ENCODE assay signal across 8 mouse cellular contexts in the genomic region with DNA sequence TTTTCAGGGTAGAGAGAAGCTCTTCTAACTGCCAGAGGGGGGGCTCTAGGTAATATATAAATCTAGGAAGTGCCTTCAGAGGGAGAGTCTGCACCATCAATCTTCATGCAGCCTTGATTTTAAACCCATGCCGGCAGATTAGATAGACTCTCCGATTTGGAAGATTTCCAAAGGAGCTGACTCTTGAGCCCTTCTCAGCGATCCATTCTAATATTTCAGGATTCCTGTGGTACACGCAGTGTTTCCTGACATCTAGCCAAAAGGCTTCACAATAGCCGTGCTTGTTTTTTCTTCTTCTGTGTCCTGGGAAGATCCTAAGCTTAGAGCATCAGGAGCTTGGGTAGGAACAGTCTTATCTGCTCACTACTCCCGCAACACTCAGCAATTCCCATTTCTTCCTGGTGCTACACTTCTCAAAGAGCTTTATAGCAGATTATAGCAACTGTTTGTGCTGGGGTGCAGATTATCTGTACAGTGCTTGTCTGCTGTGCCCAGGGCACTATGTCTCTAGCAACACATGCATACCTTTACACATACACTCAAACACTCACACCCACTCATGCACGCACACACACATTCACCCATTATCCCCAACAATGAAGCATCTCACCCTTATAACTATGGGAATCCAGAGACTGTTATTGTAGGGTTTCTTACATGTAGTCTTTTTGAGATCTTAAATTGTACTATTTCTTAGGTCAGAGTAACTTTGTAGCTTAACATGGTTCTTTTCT. TPM values are rescaled to one million over a fixed set of nuclear protein-coding genes. Genes with fewer than 3 reads are reported as not detected.
A peak's percentile ranks its signal among the peaks of the same experiment; 100 is the strongest.
DNase-seq lines count a peak whose midpoint lies in the region; ATAC-seq lines count a peak whose summit lies in the region.
"Had no signal": no experiment of that assay in that cellular context is flagged by ENCODE, and none has a peak within 500 bp of the region (broad histone marks: within the 10 kb centered on the region; RNA-seq: fewer than 3 reads in every experiment).

No protein-coding gene starts in this region.

- no peak for ATAC-seq in forebrain, embryonic 12.5 days (ENCODE audit: low FRiP score)
- ATAC-seq in limb, embryonic 15.5 days (ENCODE audit: insufficient number of reproducible peaks, low FRiP score, low TSS enrichment, low read depth) = no peak

- H3K9me3 ChIP-seq in forebrain, embryonic 12.5 days = no peaks in the 10 kb centered on the region
- H3K9me3 ChIP-seq in limb, embryonic 15.5 days = no peaks in the 10 kb centered on the region

- peak overlapping the region; percentile 75 for H3K4me2 ChIP-seq in forebrain, embryonic 12.5 days
- no peak overlapping the region for H3K4me2 ChIP-seq in limb, embryonic 15.5 days

- peak overlapping the region; percentile 86 for H3K4me3 ChIP-seq in forebrain, embryonic 12.5 days (replicated peaks)
- peak overlapping the region; percentile 77 for H3K4me3 ChIP-seq in limb, embryonic 15.5 days

- WGBS in forebrain, embryonic 12.5 days = 52% methylated on average over 7 of the region's 7 CpGs
- 48% methylated on average over 7 of the region's 7 CpGs for WGBS in limb, embryonic 15.5 days

- DNase-seq in retina, postnatal 1 day = peak; percentile 40
- no peak for DNase-seq in retina, embryonic 14.5 days (ENCODE audit: low spot score)
- no peak for DNase-seq in layer of hippocampus, postnatal 36 days
- DNase-seq in left cerebral cortex, adult 9 months (ENCODE audit: low spot score in 2 of 2) = no peak
- no peak for DNase-seq in B cell, adult 2 months
- DNase-seq: lung, postnatal 10 days had no signal

- peaks cover 23% of the 10 kb centered on the region for H3K4me1 ChIP-seq in forebrain, embryonic 12.5 days
- H3K4me1 ChIP-seq in limb, embryonic 15.5 days = peaks cover 8% of the 10 kb centered on the region

- H3K9ac ChIP-seq in forebrain, embryonic 12.5 days = no peak overlapping the region; the same call in 1 of the 2 replicates
- H3K9ac ChIP-seq in limb, embryonic 15.5 days = no peak overlapping the region

- no peaks in the 10 kb centered on the region for H3K36me3 ChIP-seq in forebrain, embryonic 12.5 days (replicated peaks)
- no peaks in the 10 kb centered on the region for H3K36me3 ChIP-seq in limb, embryonic 15.5 days

- H3K27me3 ChIP-seq in forebrain, embryonic 12.5 days = no peaks in the 10 kb centered on the region
- no peaks in the 10 kb centered on the region for H3K27me3 ChIP-seq in limb, embryonic 15.5 days

- H3K27ac ChIP-seq in forebrain, embryonic 12.5 days = no peak overlapping the region
- no peak overlapping the region for H3K27ac ChIP-seq in limb, embryonic 15.5 days

RNA-seq across cellular contexts. Expression of gene Gpc6, which starts 3.8 kb away (rescaled TPM):
- polyA plus RNA-seq in forebrain, embryonic 12.5 days (2016; fragmentation: Nextera tagmentation; extraction: Ambion mirVana) = 32.1 and 37.7 TPM in 2 replicates
- 40.1 and 42.5 TPM in 2 replicates for polyA plus RNA-seq in limb, embryonic 15.5 days (2015; fragmentation: Nextera tagmentation; extraction: Ambion mirVana)
- 10 to 100 TPM; 11.4 to 13.6 TPM for total RNA-seq in layer of hippocampus, postnatal 36 days (2021)
